Mouse (Mus musculus) gastrocnemius, adult 2 months (tissue): ENCODE results near the gene Marveld3. TPM values are rescaled to one million over a fixed set of nuclear protein-coding genes. Genes with fewer than 3 reads are reported as not detected.

ENCODE experiments used
- DNase-seq: peaks from one replicate; pipeline ENCODE4 v3.0.0; 2022
- H3K27ac ChIP-seq: fragments of 200-600 bp; 2 replicates; pipeline ENCODE4 v1.8.1; 2022; ENCODE audit warnings: mild to moderate bottlenecking
- H3K4me3 ChIP-seq: fragments of 200-600 bp; 2 replicates; pipeline ENCODE4 v1.8.1; 2022; ENCODE audit warnings: mild to moderate bottlenecking, moderate library complexity
- CTCF ChIP-seq: fragments of 200-600 bp; IDR thresholded peaks from 2 replicates; pipeline ENCODE4 v1.8.1; 2022; ENCODE audit warnings: antibody characterized with exemption, mild to moderate bottlenecking, moderate library complexity
- intact Hi-C: fragments of 180-260 bp; cut with DNase I; formaldehyde crosslinking; loops from one replicate; pipeline ENCODE4 v1.15.1; 2025
- total RNA-seq, 2 experiments: library from RNA; stranded (reverse); gene quantifications; 2 replicates each; pipeline ENCODE4 v1.2.3; 2021

The Marveld3 gene
- total RNA-seq, 2 experiments from 2014 or later = not detected

DNA sequence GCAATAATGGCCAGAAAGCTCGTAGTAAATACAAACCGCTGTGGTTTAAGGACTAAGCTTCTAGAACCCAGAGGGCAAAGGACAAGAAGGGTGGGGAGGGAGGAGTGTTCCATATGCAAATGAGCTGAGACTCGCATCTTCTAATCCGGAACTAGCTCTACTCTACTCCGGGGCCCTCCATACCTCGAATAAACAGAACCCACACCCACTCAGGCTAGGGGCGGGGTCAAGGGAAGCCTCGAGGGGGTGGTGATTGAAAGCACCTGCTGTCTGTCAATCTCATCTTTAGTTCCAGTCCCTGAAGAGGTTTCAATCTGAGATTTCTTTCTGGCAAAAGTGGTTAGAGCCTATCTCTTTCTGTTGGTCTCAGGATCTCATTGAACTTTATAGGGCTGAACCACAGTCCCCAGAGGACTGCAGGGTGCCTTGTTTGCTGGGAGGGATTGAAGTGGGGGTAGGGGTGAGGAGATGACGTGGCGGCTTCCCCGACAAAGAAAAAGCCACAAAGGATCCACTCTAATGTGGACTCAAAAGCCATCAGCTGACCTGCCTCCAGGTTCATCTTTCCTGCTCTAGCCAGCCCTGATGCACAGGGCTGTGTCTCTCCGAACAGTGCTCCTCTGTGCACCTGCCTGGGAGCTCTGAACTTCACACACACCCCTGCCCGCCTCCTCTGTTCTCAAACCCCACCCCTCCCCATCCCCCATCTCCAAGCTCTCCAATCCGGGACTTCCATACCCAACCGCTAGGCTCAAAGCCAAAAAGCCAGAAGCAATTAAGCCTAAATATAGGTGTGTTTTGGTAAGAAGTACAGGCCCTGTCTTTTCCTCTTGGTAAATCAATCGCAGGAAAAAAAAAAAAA lies 4.6 kb downstream of the Marveld3 start:
- Histone ChIP-seq H3K27ac (peak overlapping the region; percentile 77), H3K4me3 (peak overlapping the region; percentile 46)
- no peak for TF ChIP-seq CTCF
- intact Hi-C loops = no loop called here
- DNase-seq = no peak

DNA sequence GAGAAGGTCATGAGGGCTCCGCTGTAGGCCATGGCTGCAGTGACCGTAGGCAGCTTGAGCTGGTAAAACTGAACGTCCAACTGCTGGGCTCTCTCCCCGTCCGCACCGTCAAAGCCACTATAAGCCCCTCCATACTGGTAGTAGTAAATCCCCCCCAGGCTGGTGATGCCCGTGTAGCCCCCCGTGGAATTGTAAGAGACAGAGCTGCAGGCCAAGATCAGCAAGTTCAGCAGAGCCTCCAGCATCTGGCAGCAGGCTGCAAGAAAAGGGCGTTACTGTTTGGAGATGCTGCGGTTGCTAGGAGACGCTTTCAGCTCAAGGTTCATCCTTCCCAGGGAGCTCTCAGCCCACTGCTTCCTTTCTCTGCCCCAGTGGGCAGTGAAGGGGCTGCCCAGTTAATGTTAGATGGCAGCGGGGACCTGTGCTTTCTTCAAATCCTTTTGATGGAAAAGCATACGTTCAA lies 7.5 kb downstream of the Marveld3 start:
- TF ChIP-seq CTCF = no peak
- Histone ChIP-seq H3K4me3 (no peak overlapping the region), H3K27ac (no peak overlapping the region)
- no peak for DNase-seq
- intact Hi-C loops = no loop called here

DNA sequence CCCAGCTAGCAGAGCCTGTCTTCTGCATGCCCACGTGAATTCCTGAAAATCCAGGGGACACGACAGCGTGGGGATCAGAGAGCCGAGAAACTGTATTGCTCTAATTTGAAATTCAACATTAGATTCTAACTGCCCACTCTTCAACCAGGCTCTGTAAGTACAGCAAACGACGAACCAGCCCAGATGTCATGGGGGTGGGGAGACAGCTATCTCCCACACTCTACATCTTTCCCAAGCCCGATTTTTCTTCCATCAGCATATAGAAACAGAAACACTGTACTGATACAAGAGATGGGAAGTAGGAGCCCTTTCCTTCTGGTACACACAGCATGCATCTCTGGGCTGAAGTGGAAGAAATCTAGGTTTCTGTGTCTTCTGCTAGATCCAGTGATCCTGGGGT lies 9.8 kb downstream of the Marveld3 start:
- no peak overlapping the region for H3K4me3 ChIP-seq
- no peak overlapping the region for H3K27ac ChIP-seq
- TF ChIP-seq CTCF = no peak
- intact Hi-C loops = no loop called here
- no peak for DNase-seq

DNA sequence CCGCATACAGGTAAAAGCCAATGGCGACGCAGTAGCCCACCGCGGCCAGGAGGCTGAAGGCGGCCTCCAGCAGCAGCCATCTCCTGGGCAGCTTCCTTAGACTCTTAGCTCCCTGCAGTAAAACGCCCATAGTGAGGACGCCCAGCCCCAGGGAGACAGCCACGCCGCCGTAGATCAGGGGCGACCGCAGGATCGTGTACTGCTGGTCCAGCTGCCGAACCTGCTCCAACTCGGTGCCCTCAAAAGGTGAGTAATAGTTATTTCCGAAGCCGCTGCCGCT lies 13.8 kb downstream of the Marveld3 start:
- H3K27ac ChIP-seq = no peak overlapping the region
- no peak for DNase-seq
- intact Hi-C loops = no loop called here
- TF ChIP-seq CTCF = no peak
- H3K4me3 ChIP-seq = peak overlapping the region; percentile 53

GRCm38 (mm10) chr8:109947447-109948284 lies 14.3 kb downstream of the Marveld3 start:
- peak overlapping the region; percentile 53 for H3K4me3 ChIP-seq
- TF ChIP-seq CTCF = peak; percentile 59
- H3K27ac ChIP-seq = no peak overlapping the region
- DNase-seq = no peak
- intact Hi-C loops = no loop called here

DNA sequence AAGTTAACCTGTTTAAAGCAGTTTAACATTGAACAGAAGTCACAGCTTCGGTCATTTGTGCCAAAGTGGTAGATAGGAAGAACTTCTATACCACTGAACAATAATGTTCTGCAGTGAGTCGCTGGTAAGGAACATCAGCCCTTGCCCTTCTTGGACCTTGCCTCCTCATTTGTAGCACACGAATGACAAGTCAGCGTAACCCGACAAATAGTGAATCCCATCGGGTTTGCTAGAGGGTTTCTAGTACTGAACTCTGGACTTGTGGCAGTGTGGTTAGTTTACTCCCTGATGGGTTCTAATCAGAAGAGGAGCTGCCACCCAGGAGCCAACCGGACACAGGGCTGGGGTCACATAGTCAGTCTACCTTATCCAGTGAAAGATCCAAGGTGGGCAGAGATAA lies 15.7 kb downstream of the Marveld3 start:
- no peak overlapping the region for H3K4me3 ChIP-seq
- no peak for DNase-seq
- intact Hi-C loops = no loop called here
- TF ChIP-seq CTCF = no peak
- H3K27ac ChIP-seq = no peak overlapping the region

- Histone ChIP-seq H3K27ac (no peak overlapping the region), H3K4me3 (no peak overlapping the region)
- no peak for TF ChIP-seq CTCF
- intact Hi-C loops = no loop called here
- no peak for DNase-seq
Measured at GRCm38 (mm10) chr8:109945694-109946093, 16.3 kb downstream of the Marveld3 start.

DNA sequence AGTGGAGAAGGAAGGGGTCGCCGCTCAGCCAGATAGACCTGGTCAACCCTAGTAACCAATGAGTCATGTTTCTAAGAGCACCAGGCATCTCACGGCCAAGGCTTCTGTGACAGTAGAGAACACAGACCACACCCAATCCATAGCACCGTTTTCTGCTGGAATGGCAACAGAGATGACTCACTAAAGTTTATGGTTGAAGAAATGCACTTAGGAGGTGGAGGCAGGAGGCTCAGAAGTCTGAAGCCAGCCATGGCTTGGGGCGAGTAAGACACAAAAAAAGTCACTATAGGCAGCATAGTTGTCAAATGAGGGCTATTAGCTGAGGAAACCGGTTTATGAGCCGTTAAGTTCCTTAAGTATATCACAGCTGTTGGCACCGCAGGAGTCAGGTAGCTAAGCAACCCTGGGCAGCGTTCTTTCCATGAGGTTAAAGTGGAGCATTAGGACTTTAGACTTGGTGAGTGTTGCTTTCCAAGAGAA lies 16.8 kb downstream of the Marveld3 start:
- no peak for DNase-seq
- no peak overlapping the region for H3K27ac ChIP-seq
- TF ChIP-seq CTCF = no peak
- no peak overlapping the region for H3K4me3 ChIP-seq
- intact Hi-C loops = no loop called here

DNA sequence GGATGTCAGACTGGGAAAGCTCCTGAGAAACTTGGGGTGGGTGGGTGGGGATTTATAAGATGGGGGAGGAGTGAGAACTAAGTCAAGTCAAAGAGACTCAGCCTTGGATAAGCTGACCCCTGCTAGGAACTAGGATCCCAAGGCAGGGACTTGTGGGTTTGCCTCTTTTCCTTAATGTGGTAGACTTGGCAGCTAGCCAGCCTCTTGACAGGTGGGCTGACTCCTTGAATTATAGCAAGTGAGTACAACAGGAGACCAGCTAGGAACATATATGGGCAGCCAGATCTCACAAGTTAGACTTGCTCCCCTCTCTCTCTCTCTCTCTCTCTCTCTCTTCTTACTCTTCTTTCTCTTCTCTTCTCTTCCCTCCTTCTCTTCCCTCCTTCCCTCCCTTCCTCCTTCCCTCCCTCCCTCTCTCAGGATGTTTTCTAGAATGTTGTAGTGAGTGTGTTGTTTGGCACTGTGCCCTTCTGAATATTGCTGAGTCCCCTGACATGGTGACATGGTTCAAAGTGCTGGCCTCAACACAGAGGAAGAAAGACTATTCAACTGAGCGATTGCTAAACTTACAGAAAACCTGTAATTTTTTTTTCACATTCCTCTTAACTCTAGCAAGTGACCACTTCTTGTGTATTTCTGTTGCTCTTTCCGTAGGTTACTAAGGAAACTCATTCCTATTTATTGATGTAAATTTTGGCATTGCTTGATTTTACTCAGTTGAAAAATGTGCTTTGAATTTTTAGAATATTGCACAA lies 20.2 kb downstream of the Marveld3 start:
- intact Hi-C loops = no loop called here
- DNase-seq = no peak
- Histone ChIP-seq H3K27ac (no peak overlapping the region), H3K4me3 (no peak overlapping the region)
- no peak for TF ChIP-seq CTCF

DNA sequence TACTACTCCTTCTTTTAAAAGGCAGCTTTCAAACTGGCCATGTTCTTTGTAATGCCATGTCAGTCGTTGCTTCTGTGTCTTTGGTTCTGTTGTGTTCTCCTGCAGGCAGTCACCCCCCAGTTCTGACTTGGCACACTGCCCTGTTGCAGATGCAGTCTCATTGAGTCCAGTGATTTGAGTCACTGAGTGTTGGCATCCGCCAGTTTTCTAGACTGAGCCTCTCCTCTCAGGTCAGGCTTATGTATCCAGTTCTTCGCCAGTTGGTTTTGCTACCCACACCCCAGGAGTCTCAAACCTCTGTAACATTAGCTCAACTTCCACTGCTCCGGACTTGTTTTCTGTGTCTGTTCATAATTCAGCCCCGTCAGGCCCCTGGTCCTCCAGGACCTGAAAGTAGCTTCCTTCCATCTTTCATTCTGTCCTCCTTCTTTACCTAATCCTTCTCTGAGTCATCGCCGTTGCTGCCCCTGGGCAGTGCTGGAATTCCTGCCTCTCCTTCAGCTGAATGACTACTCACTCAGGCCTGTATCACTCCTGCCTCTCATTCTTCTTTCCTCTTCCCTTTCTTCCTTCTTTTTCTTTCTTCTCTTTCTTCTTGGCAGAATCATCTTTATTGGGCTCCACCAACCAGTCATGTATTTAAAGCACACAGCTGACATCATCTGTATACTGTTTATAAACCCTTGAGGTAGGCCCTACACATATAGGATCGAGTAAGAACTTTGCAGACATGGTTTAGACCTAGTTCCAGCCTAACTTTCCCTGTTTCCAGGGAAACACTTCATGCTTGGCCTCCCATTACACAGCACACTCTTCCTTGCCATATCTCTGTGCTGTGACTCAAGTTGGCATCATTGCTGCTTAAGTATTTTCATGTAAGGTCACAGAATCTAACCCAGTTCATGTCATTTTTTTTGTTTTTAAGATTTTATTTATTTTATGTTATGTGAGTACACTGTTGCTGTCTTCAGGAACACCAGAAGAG lies 41.3 kb downstream of the Marveld3 start:
- Histone ChIP-seq H3K4me3 (no peak overlapping the region), H3K27ac (no peak overlapping the region)
- no peak for TF ChIP-seq CTCF
- DNase-seq = peak; percentile 33
- intact Hi-C loops = no loop called here

GRCm38 (mm10) chr8:109917277-109917676 lies 44.7 kb downstream of the Marveld3 start:
- DNase-seq = peak; percentile 58
- TF ChIP-seq CTCF = peak; percentile 82
- intact Hi-C loops = loop anchor here (1.0 kb wide), 1 partner anchor 64 kb away; no protein-coding TSS in a partner anchor

More at GRCm38 (mm10) chr8:109917277-109917676, 44.7 kb downstream of the Marveld3 start:
- H3K4me3 ChIP-seq = no peak overlapping the region
- no peak overlapping the region for H3K27ac ChIP-seq
